Mouse (Mus musculus): ENCODE results near the gene Gm20388. TPM values are rescaled to one million over a fixed set of nuclear protein-coding genes. Genes with fewer than 3 reads are reported as not detected.

Gm20388 gene
- total RNA-seq, 1 experiment: 27.0 TPM

GRCm38 (mm10) chr8:121085561-121085960 lies 1174.9 kb downstream of the Gm20388 start:
- Histone ChIP-seq H3K9me3 (ENCODE audit: control insufficient read depth, insufficient read depth, low read depth, low read length) (no peaks in the 10 kb centered on the region), H3K36me3 (ENCODE audit: control insufficient read depth, insufficient read depth, low read length, poor library complexity, severe bottlenecking) (no peaks in the 10 kb centered on the region), H3K9ac (ENCODE audit: insufficient read depth, low read depth, low read length, poor library complexity, severe bottlenecking) (no peak overlapping the region), H3K27ac (ENCODE audit: insufficient read depth, low read depth, low read length, poor library complexity, severe bottlenecking) (no peak overlapping the region), H3K4me3 (ENCODE audit: insufficient read depth in 1 of 2, low read depth in 1 of 2, low read length in 2 of 2, poor library complexity in 1 of 2, severe bottlenecking in 1 of 2) (no peak overlapping the region), H3K4me1 (ENCODE audit: control insufficient read depth in 2 of 2, insufficient read depth in 2 of 2, low read length in 2 of 2, poor library complexity in 1 of 2) (peaks cover 0 to 4% of the 10 kb centered on the region in 2 experiments; a peak in 1 of 4 replicates)
- DNase-seq (ENCODE audit: low read depth, low spot score): no peak
- no peak for TF ChIP-seq HCFC1 (IDR thresholded peaks at IDR 0.05; ENCODE audit: borderline replicate concordance, insufficient read depth, low read length)
- no peak for TF ChIP-seq CHD2 (IDR thresholded peaks at IDR 0.05; ENCODE audit: low read depth, low read length)
- in situ Hi-C loops (cut with MboI; ENCODE audit: low sequenced_read_pairs in 2 of 2, unreplicated experiment in 2 of 2): loop anchor here in 1 of 2 experiments (10.0 kb wide), 1 partner anchor 261 kb away; no protein-coding TSS in a partner anchor

- Histone ChIP-seq H3K27ac (ENCODE audit: insufficient read depth, low read depth, low read length, poor library complexity, severe bottlenecking) (no peak overlapping the region), H3K4me1 (ENCODE audit: control insufficient read depth in 2 of 2, insufficient read depth in 2 of 2, low read length in 2 of 2, poor library complexity in 1 of 2) (peaks cover 0 to 4% of the 10 kb centered on the region in 2 experiments; a peak in 2 of 4 replicates), H3K9me3 (ENCODE audit: control insufficient read depth, insufficient read depth, low read depth, low read length) (no peaks in the 10 kb centered on the region), H3K4me3 (ENCODE audit: insufficient read depth in 1 of 2, low read depth in 1 of 2, low read length in 2 of 2, poor library complexity in 1 of 2, severe bottlenecking in 1 of 2) (no peak overlapping the region), H3K36me3 (ENCODE audit: control insufficient read depth, insufficient read depth, low read length, poor library complexity, severe bottlenecking) (no peaks in the 10 kb centered on the region), H3K9ac (ENCODE audit: insufficient read depth, low read depth, low read length, poor library complexity, severe bottlenecking) (no peak overlapping the region)
- TF ChIP-seq MAFK (IDR thresholded peaks at IDR 0.05; ENCODE audit: insufficient read depth, low read depth, low read length): no peak
- TF ChIP-seq HCFC1 (IDR thresholded peaks at IDR 0.05; ENCODE audit: borderline replicate concordance, insufficient read depth, low read length): no peak
- TF ChIP-seq CHD2 (IDR thresholded peaks at IDR 0.05; ENCODE audit: low read depth, low read length): no peak
- no peak for TF ChIP-seq ZNF384 (IDR thresholded peaks at IDR 0.05; ENCODE audit: low read depth, low read length)
- no peak for TF ChIP-seq ZC3H11A (IDR thresholded peaks at IDR 0.05; ENCODE audit: borderline replicate concordance, low read depth, low read length)
- no peak for DNase-seq (ENCODE audit: low read depth, low spot score)
- in situ Hi-C loops (cut with MboI; ENCODE audit: low sequenced_read_pairs in 2 of 2, unreplicated experiment in 2 of 2): loop anchor here in 1 of 2 experiments (10.0 kb wide), 1 partner anchor 261 kb away; no protein-coding TSS in a partner anchor
These were observed 1175.6 kb downstream of the Gm20388 start for GRCm38 (mm10) chr8:121086004-121086900.

GRCm38 (mm10) chr8:121088281-121088680 lies 1177.6 kb downstream of the Gm20388 start:
- H3K4me3 ChIP-seq (ENCODE audit: insufficient read depth in 1 of 2, low read depth in 1 of 2, low read length in 2 of 2, poor library complexity in 1 of 2, severe bottlenecking in 1 of 2): no peak overlapping the region
- peaks cover 0 to 6% of the 10 kb centered on the region in 2 experiments; a peak in 2 of 4 replicates for H3K4me1 ChIP-seq (ENCODE audit: control insufficient read depth in 2 of 2, insufficient read depth in 2 of 2, low read length in 2 of 2, poor library complexity in 1 of 2)
- in situ Hi-C loops (cut with MboI; ENCODE audit: low sequenced_read_pairs in 2 of 2, unreplicated experiment in 2 of 2): loop anchor here in 1 of 2 experiments (10.0 kb wide), 1 partner anchor 263 kb away; no protein-coding TSS in a partner anchor
- H3K9me3 ChIP-seq (ENCODE audit: control insufficient read depth, insufficient read depth, low read depth, low read length): no peaks in the 10 kb centered on the region
- TF ChIP-seq ZC3H11A (IDR thresholded peaks at IDR 0.05; ENCODE audit: borderline replicate concordance, low read depth, low read length) (no peak), MAFK (IDR thresholded peaks at IDR 0.05; ENCODE audit: insufficient read depth, low read depth, low read length) (no peak), HCFC1 (IDR thresholded peaks at IDR 0.05; ENCODE audit: borderline replicate concordance, insufficient read depth, low read length) (no peak), CHD2 (IDR thresholded peaks at IDR 0.05; ENCODE audit: low read depth, low read length) (no peak), ZNF384 (IDR thresholded peaks at IDR 0.05; ENCODE audit: low read depth, low read length) (no peak)
- H3K27ac ChIP-seq (ENCODE audit: insufficient read depth, low read depth, low read length, poor library complexity, severe bottlenecking): no peak overlapping the region
- no peak overlapping the region for H3K9ac ChIP-seq (ENCODE audit: insufficient read depth, low read depth, low read length, poor library complexity, severe bottlenecking)
- DNase-seq (ENCODE audit: low read depth, low spot score): no peak
- no peaks in the 10 kb centered on the region for H3K36me3 ChIP-seq (ENCODE audit: control insufficient read depth, insufficient read depth, low read length, poor library complexity, severe bottlenecking)

- Histone ChIP-seq H3K9me3 (ENCODE audit: control insufficient read depth, insufficient read depth, low read depth, low read length) (no peaks in the 10 kb centered on the region), H3K9ac (ENCODE audit: insufficient read depth, low read depth, low read length, poor library complexity, severe bottlenecking) (no peak overlapping the region; the same call in 1 of the 2 replicates), H3K4me1 (ENCODE audit: control insufficient read depth in 2 of 2, insufficient read depth in 2 of 2, low read length in 2 of 2, poor library complexity in 1 of 2) (peaks cover 0 to 6% of the 10 kb centered on the region in 2 experiments; a peak in 2 of 4 replicates), H3K27ac (ENCODE audit: insufficient read depth, low read depth, low read length, poor library complexity, severe bottlenecking) (no peak overlapping the region), H3K36me3 (ENCODE audit: control insufficient read depth, insufficient read depth, low read length, poor library complexity, severe bottlenecking) (no peaks in the 10 kb centered on the region), H3K4me3 (ENCODE audit: insufficient read depth in 1 of 2, low read depth in 1 of 2, low read length in 2 of 2, poor library complexity in 1 of 2, severe bottlenecking in 1 of 2) (peak overlapping the region; percentile 26 to 47)
- in situ Hi-C loops (cut with MboI; ENCODE audit: low sequenced_read_pairs in 2 of 2, unreplicated experiment in 2 of 2): loop anchor here in 1 of 2 experiments (10.0 kb wide), 1 partner anchor 264 kb away; no protein-coding TSS in a partner anchor
- TF ChIP-seq HCFC1 (IDR thresholded peaks at IDR 0.05; ENCODE audit: borderline replicate concordance, insufficient read depth, low read length): no peak
- no peak for TF ChIP-seq CHD2 (IDR thresholded peaks at IDR 0.05; ENCODE audit: low read depth, low read length)
- no peak for TF ChIP-seq ZNF384 (IDR thresholded peaks at IDR 0.05; ENCODE audit: low read depth, low read length)
- no peak for TF ChIP-seq MAFK (IDR thresholded peaks at IDR 0.05; ENCODE audit: insufficient read depth, low read depth, low read length)
- no peak for TF ChIP-seq ZC3H11A (IDR thresholded peaks at IDR 0.05; ENCODE audit: borderline replicate concordance, low read depth, low read length)
- no peak for DNase-seq (ENCODE audit: low read depth, low spot score)
These were observed 1178.4 kb downstream of the Gm20388 start for GRCm38 (mm10) chr8:121088871-121089630.
